Mouse (Mus musculus) hindbrain, embryonic 14.5 days (tissue): ENCODE measurements around the gene Mtmr12. TPM values are rescaled to one million over a fixed set of nuclear protein-coding genes. Genes with fewer than 3 reads are reported as not detected.

ENCODE experiments used
- ATAC-seq: fragments of 200-750 bp; cut with Nextera tagmentation; 2 replicates; pipeline ENCODE4 v1.8.0; 2017; ENCODE audit warnings: moderate number of reproducible peaks, mild to moderate bottlenecking, moderate TSS enrichment, moderate library complexity; ENCODE audit not compliant: low FRiP score
- DNase-seq: peaks from one replicate; pipeline ENCODE4 v3.0.0-alpha.2; 2015; ENCODE audit warnings: low spot score
- H3K27ac ChIP-seq: fragments of 300-500 bp; sonication (generic); 2 replicates; pipeline ENCODE4 v1.5.1; 2014; ENCODE audit warnings: mild to moderate bottlenecking, moderate library complexity
- H3K27me3 ChIP-seq: fragments of 300-500 bp; sonication (generic); 2 replicates; pipeline ENCODE4 v1.6.1; 2014; ENCODE audit warnings: mild to moderate bottlenecking, low read length, mixed read lengths; ENCODE audit not compliant: control insufficient read depth, insufficient read depth
- H3K36me3 ChIP-seq: fragments of 300-500 bp; sonication (generic); replicated peaks from 2 replicates; pipeline ENCODE4 v1.6.1; 2014; ENCODE audit not compliant: control insufficient read depth, insufficient read depth
- H3K4me1 ChIP-seq: fragments of 300-500 bp; sonication (generic); replicated peaks from 2 replicates; pipeline ENCODE4 v1.6.1; 2014; ENCODE audit warnings: antibody characterized with exemption, low read length, mixed read lengths; ENCODE audit not compliant: control insufficient read depth, insufficient read depth
- H3K4me2 ChIP-seq: fragments of 300-500 bp; sonication (generic); replicated peaks from 2 replicates; pipeline ENCODE4 v1.6.1; 2014; ENCODE audit warnings: mild to moderate bottlenecking, moderate library complexity
- H3K4me3 ChIP-seq: fragments of 300-500 bp; sonication (generic); replicated peaks from 2 replicates; pipeline ENCODE4 v1.5.1; 2014; ENCODE audit warnings: mild to moderate bottlenecking, low read length
- H3K9ac ChIP-seq: fragments of 300-500 bp; sonication (generic); 2 replicates; pipeline ENCODE4 v1.6.1; 2014
- H3K9me3 ChIP-seq: fragments of 300-500 bp; sonication (generic); 2 replicates; pipeline ENCODE4 v1.6.1; 2016; ENCODE audit warnings: low read length; ENCODE audit not compliant: control insufficient read depth
- WGBS: fragments of 180-500 bp; shearing (Covaris S2); extraction: QIAGEN DNeasy Blood & Tissue Kit; methylation state at CpG from one replicate; pipeline ENCODE4 v1.1.7; 2014; 5-methylcytosine and 5-hydroxymethylcytosine counted together
- polyA plus RNA-seq: library from polyadenylated mRNA; unstranded; fragments of >200 nt; fragmentation: Nextera tagmentation; extraction: Ambion mirVana; gene quantifications from 2 replicates; pipeline ENCODE4 v1.2.1, GENCODE M21; 2014

Mtmr12 gene
- polyA plus RNA-seq, 1 experiment from 2014 or later: 7.9 TPM

DNA sequence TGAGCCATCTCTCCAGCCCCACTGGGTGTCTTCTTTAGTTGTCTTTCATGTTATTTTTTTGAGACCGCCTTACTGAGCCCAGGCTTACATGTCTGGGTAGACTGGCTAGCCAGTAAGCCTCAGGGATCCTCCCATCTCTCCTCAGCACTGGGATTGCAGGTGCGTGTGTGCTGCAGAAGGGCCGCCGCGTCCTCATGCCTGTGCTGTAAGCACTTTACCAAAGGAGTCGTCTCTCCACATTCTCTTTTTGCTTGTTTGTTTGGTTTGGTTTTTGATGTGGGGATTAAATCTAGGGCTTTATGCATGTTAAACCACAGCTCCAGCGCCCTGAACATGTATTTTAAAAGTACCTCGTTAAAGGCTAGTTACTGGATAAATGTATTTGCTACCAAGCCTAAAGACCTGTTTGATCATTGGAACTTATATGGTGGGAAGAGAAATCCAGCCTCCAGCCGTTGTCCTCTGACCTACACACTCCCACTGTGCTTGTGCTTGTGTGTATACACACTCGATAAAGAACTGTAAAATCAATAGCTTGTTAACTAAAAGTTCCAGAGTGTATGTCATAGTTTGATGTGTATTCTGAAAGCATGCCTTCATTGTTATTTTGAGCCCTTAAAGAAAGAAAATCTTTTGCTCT, 24.9 kb downstream of the Mtmr12 start:
- H3K4me2 ChIP-seq: no peak overlapping the region
- ATAC-seq: no peak

DNA sequence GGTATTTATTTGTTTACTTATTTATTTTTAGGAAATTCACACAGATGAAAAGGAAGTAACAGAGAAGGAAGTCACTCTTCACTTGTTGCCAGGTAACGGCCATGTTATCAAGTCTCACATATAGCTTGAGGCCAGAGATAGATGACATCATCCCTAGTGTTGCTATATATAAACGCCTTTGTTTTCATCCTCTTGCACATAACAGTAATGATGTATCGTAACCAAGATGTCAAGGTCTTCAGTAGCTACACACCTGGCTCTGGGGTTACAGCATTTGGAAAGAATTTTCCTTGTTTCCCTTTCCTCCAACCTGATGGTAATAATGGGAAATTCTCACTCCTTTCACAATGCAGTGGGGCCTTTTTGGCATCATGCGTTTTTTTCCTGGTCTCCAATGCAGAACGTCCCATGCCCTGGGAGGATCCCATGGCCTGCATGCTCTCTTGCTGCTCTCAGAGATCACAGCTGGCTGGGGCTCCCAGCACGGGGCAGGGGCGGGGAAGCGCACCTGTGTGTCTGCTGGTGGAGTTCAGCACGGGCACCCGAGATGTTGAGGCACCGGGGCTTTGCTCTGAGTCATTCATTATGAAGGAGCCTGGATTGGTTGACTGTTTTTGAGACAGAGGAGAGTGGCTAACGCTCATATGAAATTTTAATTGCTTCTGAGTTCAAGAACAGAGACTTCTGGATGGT, 25.6 kb downstream of the Mtmr12 start:
- Histone ChIP-seq H3K27ac (0 out of 2 replicates have a peak overlapping the region, but pooled peaks have one; percentile 47), H3K9me3 (no peaks in the 10 kb centered on the region), H3K36me3 (peaks cover 10% of the 10 kb centered on the region; the same call in 1 of the 2 replicates), H3K27me3 (no peaks in the 10 kb centered on the region), H3K4me3 (no peak overlapping the region), H3K4me2 (no peak overlapping the region), H3K9ac (no peak overlapping the region), H3K4me1 (0 out of 2 replicates have a peak, but pooled peaks cover 5% of the 10 kb centered on the region)
- WGBS: 68% methylated on average over 12 of the region's 12 CpGs
- no peak for ATAC-seq
- DNase-seq: no peak

More for the DNA sequence above, 24.9 kb downstream of the Mtmr12 start:
- Histone ChIP-seq H3K27me3 (no peaks in the 10 kb centered on the region), H3K9me3 (no peaks in the 10 kb centered on the region), H3K4me1 (0 out of 2 replicates have a peak, but pooled peaks cover 5% of the 10 kb centered on the region), H3K4me3 (no peak overlapping the region), H3K36me3 (peaks cover 10% of the 10 kb centered on the region; the same call in 1 of the 2 replicates), H3K27ac (no peak overlapping the region; the same call in 1 of the 2 replicates), H3K9ac (no peak overlapping the region)
- WGBS: 80% methylated on average over 10 of the region's 10 CpGs
- DNase-seq: no peak

- Histone ChIP-seq H3K4me3 (no peak overlapping the region), H3K27ac (no peak overlapping the region), H3K9ac (no peak overlapping the region), H3K9me3 (no peaks in the 10 kb centered on the region), H3K36me3 (peaks cover 16% of the 10 kb centered on the region), H3K4me2 (no peak overlapping the region), H3K27me3 (no peaks in the 10 kb centered on the region), H3K4me1 (0 out of 2 replicates have a peak, but pooled peaks cover 5% of the 10 kb centered on the region)
- no peak for DNase-seq
- no peak for ATAC-seq
- 84% methylated on average over 6 of the region's 6 CpGs for WGBS
Observed at GRCm38 (mm10) chr15:12231462-12231861, 26.6 kb downstream of the Mtmr12 start.

GRCm38 (mm10) chr15:12232429-12232828, 27.6 kb downstream of the Mtmr12 start:
- ATAC-seq (no peak), DNase-seq (no peak)
- no peak overlapping the region for H3K27ac ChIP-seq
- no peaks in the 10 kb centered on the region for H3K27me3 ChIP-seq
- H3K36me3 ChIP-seq: peaks cover 23% of the 10 kb centered on the region
- H3K9me3 ChIP-seq: no peaks in the 10 kb centered on the region
- H3K4me2 ChIP-seq: no peak overlapping the region
- no peak overlapping the region for H3K4me3 ChIP-seq
- 81% methylated on average over 11 of the region's 11 CpGs for WGBS
- no peak overlapping the region for H3K9ac ChIP-seq
- 0 out of 2 replicates have a peak, but pooled peaks cover 5% of the 10 kb centered on the region for H3K4me1 ChIP-seq

DNA sequence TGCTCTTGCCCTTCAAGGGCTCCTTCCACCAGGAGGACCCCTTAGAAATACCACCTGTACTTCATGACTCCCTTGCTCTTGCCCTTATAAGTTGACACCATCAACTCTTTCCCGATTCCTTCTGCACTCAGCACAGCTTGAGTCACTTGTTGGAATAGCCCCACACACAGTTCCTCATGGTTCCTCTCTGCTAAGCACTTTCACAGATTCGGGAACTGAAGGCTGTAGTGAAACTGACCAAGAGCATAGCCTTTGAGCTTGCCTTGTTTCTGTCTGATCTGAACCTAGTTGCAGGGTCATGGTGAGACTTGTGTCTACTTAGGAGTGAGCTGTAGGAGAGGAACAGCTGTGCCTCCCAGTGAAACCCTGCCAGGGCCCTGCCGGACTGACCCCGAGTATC, 28.2 kb downstream of the Mtmr12 start:
- Histone ChIP-seq H3K4me1 (0 out of 2 replicates have a peak, but pooled peaks cover 5% of the 10 kb centered on the region), H3K4me3 (no peak overlapping the region), H3K36me3 (peaks cover 27% of the 10 kb centered on the region), H3K27ac (no peak overlapping the region), H3K9me3 (no peaks in the 10 kb centered on the region), H3K4me2 (no peak overlapping the region), H3K9ac (no peak overlapping the region), H3K27me3 (no peaks in the 10 kb centered on the region)
- 82% methylated on average over 4 of the region's 4 CpGs for WGBS
- DNase-seq (no peak), ATAC-seq (no peak)

DNA sequence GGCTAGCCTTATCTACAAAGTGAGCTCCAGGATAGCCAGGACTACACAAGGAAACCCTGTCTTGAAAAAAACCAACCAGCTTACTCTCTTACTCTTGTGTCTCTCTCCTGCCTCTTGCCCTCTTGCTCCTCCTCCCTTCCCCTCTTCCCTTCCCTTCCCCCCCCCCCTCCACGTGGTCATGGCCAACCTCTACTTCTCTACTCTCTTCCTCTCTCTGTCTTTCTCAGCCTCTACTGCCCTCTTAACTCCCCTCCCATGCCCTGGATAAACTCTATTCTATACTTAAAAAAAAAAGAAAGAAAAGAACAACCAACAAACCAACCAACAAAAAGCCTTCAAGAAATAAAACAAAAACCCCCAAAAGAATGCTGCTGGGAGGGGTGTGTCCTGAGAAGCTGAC, 30.7 kb downstream of the Mtmr12 start:
- Histone ChIP-seq H3K4me2 (no peak overlapping the region), H3K4me3 (no peak overlapping the region), H3K9ac (no peak overlapping the region), H3K27me3 (no peaks in the 10 kb centered on the region), H3K27ac (no peak overlapping the region), H3K36me3 (peaks cover 52% of the 10 kb centered on the region), H3K4me1 (0 out of 2 replicates have a peak, but pooled peaks cover 1% of the 10 kb centered on the region), H3K9me3 (no peaks in the 10 kb centered on the region)
- WGBS: 17% methylated on average over 1 of the region's 1 CpGs
- DNase-seq (no peak), ATAC-seq (no peak)

DNA sequence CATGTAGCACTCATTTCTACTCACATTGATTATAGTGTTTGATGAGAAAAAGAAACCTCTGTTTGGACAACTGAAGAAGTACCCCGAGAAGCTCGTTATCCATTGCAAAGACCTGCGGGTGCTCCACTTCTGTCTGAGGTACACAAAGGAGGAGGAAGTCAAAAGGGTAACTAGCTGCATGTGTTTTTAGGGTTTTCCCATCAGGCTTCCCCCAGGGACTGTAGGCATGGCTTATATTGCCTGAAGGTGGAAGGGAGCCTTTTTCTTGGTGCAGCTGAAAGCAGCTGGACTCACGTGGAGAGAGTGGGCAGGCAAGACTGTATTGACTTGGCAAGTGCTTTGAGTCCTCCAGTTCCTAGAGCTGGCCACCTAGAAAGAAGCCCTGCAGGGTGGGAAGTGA, 31.2 kb downstream of the Mtmr12 start:
- Histone ChIP-seq H3K27me3 (no peaks in the 10 kb centered on the region), H3K4me3 (no peak overlapping the region), H3K36me3 (peaks cover 56% of the 10 kb centered on the region), H3K27ac (no peak overlapping the region), H3K4me2 (no peak overlapping the region), H3K4me1 (no peaks in the 10 kb centered on the region), H3K9ac (no peak overlapping the region), H3K9me3 (no peaks in the 10 kb centered on the region)
- 80% methylated on average over 4 of the region's 4 CpGs for WGBS
- no peak for DNase-seq
- no peak for ATAC-seq

GRCm38 (mm10) chr15:12236961-12237360, 32.1 kb downstream of the Mtmr12 start:
- H3K9ac ChIP-seq: no peak overlapping the region
- peaks cover 57% of the 10 kb centered on the region for H3K36me3 ChIP-seq
- H3K4me1 ChIP-seq: no peaks in the 10 kb centered on the region
- no peak overlapping the region for H3K27ac ChIP-seq
- H3K4me3 ChIP-seq: no peak overlapping the region
- H3K4me2 ChIP-seq: no peak overlapping the region
- no peaks in the 10 kb centered on the region for H3K27me3 ChIP-seq
- WGBS: 92% methylated on average over 2 of the region's 2 CpGs
- no peak for ATAC-seq
- H3K9me3 ChIP-seq: no peaks in the 10 kb centered on the region
- DNase-seq: no peak

DNA sequence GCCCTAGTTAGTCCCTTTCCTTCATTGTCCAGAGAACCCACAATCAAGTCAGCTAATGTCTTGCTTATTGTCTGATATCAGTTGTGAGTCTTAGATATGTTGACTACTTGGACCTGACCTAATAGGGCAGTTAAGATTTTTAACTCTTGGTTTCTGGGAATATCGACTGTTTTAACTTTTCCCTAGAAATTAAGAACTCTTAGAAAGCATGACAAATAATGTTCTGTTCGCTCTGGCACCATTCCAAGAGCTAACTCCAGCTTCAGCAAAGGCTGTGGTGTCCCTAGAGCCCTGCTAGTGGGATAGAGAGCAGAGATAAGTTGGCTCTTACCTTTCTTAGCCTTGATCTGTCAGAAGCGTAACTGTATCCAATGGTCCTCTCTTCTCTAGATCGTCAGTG, 32.7 kb downstream of the Mtmr12 start:
- Histone ChIP-seq H3K4me3 (no peak overlapping the region), H3K27ac (no peak overlapping the region), H3K9ac (no peak overlapping the region), H3K4me1 (no peaks in the 10 kb centered on the region), H3K36me3 (peaks cover 59% of the 10 kb centered on the region), H3K27me3 (no peaks in the 10 kb centered on the region), H3K9me3 (no peaks in the 10 kb centered on the region), H3K4me2 (no peak overlapping the region)
- DNase-seq (no peak), ATAC-seq (no peak)
- WGBS: 90% methylated on average over 4 of the region's 4 CpGs
